ENCODE assay signal across 21 mouse cellular contexts in genomic region chr13:47030376-47031107, GRCm38 (mm10). TPM values are rescaled to one million over a fixed set of nuclear protein-coding genes. Genes with fewer than 3 reads are reported as not detected.
DNase-seq lines count a peak whose midpoint lies in the region; ATAC-seq and TF ChIP-seq lines count a peak whose summit lies in the region.
"Had no signal": no experiment of that assay in that cellular context is flagged by ENCODE, and none has a peak within 500 bp of the region (broad histone marks: within the 10 kb centered on the region; RNA-seq: fewer than 3 reads in every experiment).

No protein-coding gene starts in this region.

- H3K4me3 ChIP-seq in liver, adult 2 months (ENCODE audit: insufficient read depth, low read depth, low read length): no peak overlapping the region
- H3K4me3 ChIP-seq: embryonic facial prominence, embryonic 12.5 days; erythroblast, embryonic 14.5 days; heart, embryonic 10.5 days; left cerebral cortex, adult 2 months; midbrain, embryonic 12.5 days; neural tube, embryonic 15.5 days had no signal

- no peak overlapping the region for H3K9ac ChIP-seq in liver, adult 2 months (ENCODE audit: low read depth, low read length)
- H3K9ac ChIP-seq: embryonic facial prominence, embryonic 12.5 days; midbrain, embryonic 12.5 days; neural tube, embryonic 15.5 days had no signal

- no peak for TF ChIP-seq CTCF in liver, adult 2 months (IDR thresholded peaks at IDR 0.05; ENCODE audit: low read depth, low read length)

- no peaks in the 10 kb centered on the region for H3K27me3 ChIP-seq in liver, adult 2 months (ENCODE audit: control insufficient read depth, insufficient read depth, low read length)
- H3K27me3 ChIP-seq: embryonic facial prominence, embryonic 12.5 days; midbrain, embryonic 12.5 days; neural tube, embryonic 15.5 days had no signal

- no peak for TF ChIP-seq POLR2A in liver, adult 2 months (IDR thresholded peaks at IDR 0.05; ENCODE audit: extremely low read depth, insufficient read depth, low read length)

- peak; percentile 80 for DNase-seq in liver, adult 2 months (ENCODE audit: extremely low read depth, low read depth, low spot score)
- no peak for DNase-seq in liver
- DNase-seq in kidney, adult 9 months: peak; percentile 79
- DNase-seq in kidney, postnatal 36 days: peak; percentile 66 to 72
- DNase-seq in lung, postnatal 10 days: no peak
- DNase-seq: cerebellum, adult 11-12 months; cerebellum, postnatal 10 days; lung, adult 2 months; right cerebral cortex, adult 18-20 months; right cerebral cortex, postnatal 4 days; thymus, postnatal 14 days had no signal

- WGBS in liver, adult 2 months: 59% methylated on average over 17 of the region's 17 CpGs

- H3K79me2 ChIP-seq in liver, adult 2 months (ENCODE audit: control insufficient read depth, insufficient read depth, low read length): no peaks in the 10 kb centered on the region

- H3K27ac ChIP-seq in liver, adult 2 months (replicated peaks; ENCODE audit: insufficient read depth, low read depth, low read length): no peak overlapping the region
- H3K27ac ChIP-seq: embryonic facial prominence, embryonic 12.5 days; heart, embryonic 10.5 days; hindbrain, postnatal 0 days; left cerebral cortex, adult 2 months; midbrain, embryonic 12.5 days; neural tube, embryonic 15.5 days had no signal

- peaks cover 9% of the 10 kb centered on the region for H3K36me3 ChIP-seq in liver, adult 2 months (ENCODE audit: control insufficient read depth, insufficient read depth, low read length)
- H3K36me3 ChIP-seq: embryonic facial prominence, embryonic 12.5 days; heart, embryonic 10.5 days had no signal

- peaks cover 5% of the 10 kb centered on the region; the same call in 1 of the 2 replicates for H3K4me1 ChIP-seq in liver, adult 2 months (ENCODE audit: control insufficient read depth, insufficient read depth, low read length)
- H3K4me1 ChIP-seq: midbrain, embryonic 12.5 days; neural tube, embryonic 15.5 days had no signal

- ATAC-seq in activated CD4-positive, CD25-positive, alpha-beta regulatory T cell, adult 4 months: peak; percentile 43
- ATAC-seq in cerebellum, adult (ENCODE audit: insufficient number of reproducible peaks, low FRiP score, low TSS enrichment): no peak
- ATAC-seq: forebrain, embryonic 14.5 days; hindbrain, postnatal 0 days had no signal

RNA-seq across cellular contexts. Expression of gene Kdm1b, which starts 12.8 kb away (rescaled TPM):
- 17.5 and 21.1 TPM in 2 replicates for total RNA-seq in liver, adult 2 months (2014; rRNA removed)
- 7.4 and 9.3 TPM in 2 replicates for polyA plus RNA-seq in liver, adult 2 months (2012; rRNA removed)
- 10 to 100 TPM; 15.3 to 17.0 TPM for polyA plus RNA-seq in activated CD4-positive, CD25-positive, alpha-beta regulatory T cell, adult 4 months (2017; shearing (Covaris generic))

RNA-seq across cellular contexts. Expression of gene Tpmt, which starts 14.0 kb away (rescaled TPM):
- total RNA-seq in liver, adult 2 months (2014; rRNA removed): 33.0 and 45.4 TPM in 2 replicates
- polyA plus RNA-seq in liver, adult 2 months (2012; rRNA removed): 13.9 and 18.9 TPM in 2 replicates
- polyA plus RNA-seq in activated CD4-positive, CD25-positive, alpha-beta regulatory T cell, adult 4 months (2017; shearing (Covaris generic)): 1 to 10 TPM; 5.4 TPM
- polyA plus RNA-seq: erythroblast, embryonic 14.5 days had no signal

RNA-seq across cellular contexts. Expression of gene Nhlrc1, which starts 15.9 kb away (rescaled TPM):
- 0.40 and 0.83 TPM in 2 replicates for total RNA-seq in liver, adult 2 months (2014; rRNA removed)
- 1.8 and 2.9 TPM in 2 replicates for polyA plus RNA-seq in liver, adult 2 months (2012; rRNA removed)
- polyA plus RNA-seq in activated CD4-positive, CD25-positive, alpha-beta regulatory T cell, adult 4 months (2017; shearing (Covaris generic)): under 1 TPM in 1 of 2 experiments, not detected in 1; 0.20 TPM
- polyA plus RNA-seq: erythroblast, embryonic 14.5 days had no signal

Comparison
In these comparisons a context has a peak if more than half of its experiments do, and no peak if none do; other contexts are left out.
1. DNase-seq: peak in liver, adult 2 months (single experiment), kidney, adult 9 months (single experiment) and kidney, postnatal 36 days (2 of 2); none in liver (single experiment) and lung, postnatal 10 days (single experiment).